Mouse (Mus musculus) B cell, adult 67 days (primary cell): ENCODE results near the gene Paxx. TPM values are rescaled to one million over a fixed set of nuclear protein-coding genes. Genes with fewer than 3 reads are reported as not detected.

Source experiments
- total RNA-seq, 2 experiments: library from RNA; stranded (reverse); gene quantifications; 4 replicates each; pipeline ENCODE4 v1.2.4; 2023

Gene Paxx
- 10 to 100 TPM; 90.9 to 100.0 TPM for total RNA-seq

GRCm38 (mm10) chr2:25460551-25461309 is at the start of gene Paxx:
TSS of gene Paxx (minus strand) at chr2:25461094.

GRCm38 (mm10) chr2:25501593-25502486 is 40.9 kb upstream of the Paxx start, which contains the start of gene C8g:
TSS of gene C8g (minus strand) at chr2:25501719.

GRCm38 (mm10) chr2:25500576-25501405 is 39.9 kb upstream of the Paxx start, which contains the start of gene Fbxw5:
TSS of gene Fbxw5 (plus strand) at chr2:25500750.

GRCm38 (mm10) chr2:25493476-25493961 is 32.6 kb upstream of the Paxx start, which contains the start of gene Lcn12:
TSS of gene Lcn12 (minus strand) at chr2:25493911.

GRCm38 (mm10) chr2:25469969-25470368 is 9.1 kb upstream of the Paxx start, which contains the start of gene Ptgds:
TSS of gene Ptgds (minus strand) at chr2:25470046.

GRCm38 (mm10) chr2:25456205-25456953 is 4.5 kb downstream of the Paxx start, which contains the start of gene Clic3:
TSS of gene Clic3 (plus strand) at chr2:25456838.

GRCm38 (mm10) chr2:25428442-25429236 is 32.3 kb downstream of the Paxx start, which contains the start of gene Abca2:
TSS of gene Abca2 (plus strand) at chr2:25428703.

GRCm38 (mm10) chr2:25422587-25423410 is 38.1 kb downstream of the Paxx start, which contains the start of gene Fut7:
TSS of gene Fut7 (plus strand) at chr2:25423267.

Other genes with a start within 250 kb of the Paxx start
- 10 to 100 TPM; 96.3 to 98.1 TPM for gene Nelfb, start 249.6 kb downstream of the Paxx start, total RNA-seq
- not detected for gene Stpg3, start 246.5 kb downstream of the Paxx start, total RNA-seq
- gene Fam166a, start 242.3 kb downstream of the Paxx start, total RNA-seq = under 1 TPM in 1 of 2 experiments, not detected in 1; 0.50 TPM
- gene Tubb4b, start 236.4 kb downstream of the Paxx start, total RNA-seq = 100 to 1,000 TPM; 117 to 128 TPM
- gene Slc34a3, start 226.7 kb downstream of the Paxx start, total RNA-seq = not detected
- gene Rnf224, start 224.3 kb downstream of the Paxx start, total RNA-seq = not detected
- gene Rnf208, start 218.8 kb downstream of the Paxx start, total RNA-seq = not detected
- gene Cysrt1, start 218.6 kb downstream of the Paxx start, total RNA-seq = not detected
- gene AL732309.1, start 214.2 kb downstream of the Paxx start, total RNA-seq = 10 to 100 TPM; 10.7 to 11.9 TPM
- gene Tmem203, start 205.7 kb downstream of the Paxx start, total RNA-seq = 10 to 100 TPM; 20.1 to 25.4 TPM
- gene Tprn, start 198.5 kb downstream of the Paxx start, total RNA-seq = 10 to 100 TPM; 15.5 to 20.0 TPM
- 10 to 100 TPM; 43.7 to 44.2 TPM for gene Ssna1, start 188.7 kb downstream of the Paxx start, total RNA-seq
- 100 to 1,000 TPM; 114 to 127 TPM for gene Anapc2, start 188.6 kb downstream of the Paxx start, total RNA-seq
- gene Tmem210, start 172.9 kb downstream of the Paxx start, total RNA-seq = not detected
- gene Lrrc26, start 171.2 kb downstream of the Paxx start, total RNA-seq = not detected
- not detected for gene Grin1, start 141.9 kb downstream of the Paxx start, total RNA-seq
- gene Man1b1, start 128.8 kb downstream of the Paxx start, total RNA-seq = 10 to 100 TPM; 49.9 to 52.4 TPM
- 10 to 100 TPM; 36.0 to 36.9 TPM for gene Dpp7, start 104.7 kb downstream of the Paxx start, total RNA-seq
- gene Uap1l1, start 95.4 kb downstream of the Paxx start, total RNA-seq = 10 to 100 TPM; 25.0 to 27.0 TPM
- 1 to 10 TPM in 1 of 2 experiments, under 1 TPM in 1; 0.44 to 1.0 TPM for gene Sapcd2, start 88.8 kb downstream of the Paxx start, total RNA-seq
- not detected for gene Entpd2, start 65.2 kb downstream of the Paxx start, total RNA-seq
- gene Npdc1, start 61.7 kb downstream of the Paxx start, total RNA-seq = not detected
- not detected for gene Fut7, start 37.8 kb downstream of the Paxx start, total RNA-seq
- gene Abca2, start 32.4 kb downstream of the Paxx start, total RNA-seq = 10 to 100 TPM; 48.1 to 52.4 TPM
- gene Clic3, start 4.3 kb downstream of the Paxx start, total RNA-seq = not detected
- gene Ptgds, start 9.0 kb upstream of the Paxx start, total RNA-seq = not detected
- gene Lcn12, start 32.8 kb upstream of the Paxx start, total RNA-seq = not detected
- gene Fbxw5, start 39.7 kb upstream of the Paxx start, total RNA-seq = 10 to 100 TPM; 72.0 to 74.1 TPM
- gene C8g, start 40.6 kb upstream of the Paxx start, total RNA-seq = under 1 TPM in 1 of 2 experiments, not detected in 1; 0.93 TPM
- gene Traf2, start 85.8 kb upstream of the Paxx start, total RNA-seq = 10 to 100 TPM; 59.2 to 66.5 TPM
- gene Edf1, start 96.8 kb upstream of the Paxx start, total RNA-seq = 100 to 1,000 TPM; 109 to 136 TPM
- gene Mamdc4, start 113.8 kb upstream of the Paxx start, total RNA-seq = 1 to 10 TPM; 1.2 to 3.0 TPM
- gene Phpt1, start 114.1 kb upstream of the Paxx start, total RNA-seq = 10 to 100 TPM; 18.3 to 19.3 TPM
- gene Ajm1, start 120.7 kb upstream of the Paxx start, total RNA-seq = under 1 TPM in 1 of 2 experiments, not detected in 1; 0.15 TPM
- 100 to 1,000 TPM; 100 to 112 TPM for gene Rabl6, start 147.4 kb upstream of the Paxx start, total RNA-seq
- gene Ccdc183, start 156.6 kb upstream of the Paxx start, total RNA-seq = not detected
- 1 to 10 TPM in 1 of 2 experiments, not detected in 1; 1.5 TPM for gene Tmem141, start 160.9 kb upstream of the Paxx start, total RNA-seq
- gene Fcna, start 166.9 kb upstream of the Paxx start, total RNA-seq = 1 to 10 TPM in 1 of 2 experiments, under 1 TPM in 1; 0.68 to 5.9 TPM
- gene Lcn8, start 192.0 kb upstream of the Paxx start, total RNA-seq = not detected
- not detected for gene Lcn5, start 196.9 kb upstream of the Paxx start, total RNA-seq
- gene Lcn6, start 215.7 kb upstream of the Paxx start, total RNA-seq = not detected
- gene Lcn10, start 221.6 kb upstream of the Paxx start, total RNA-seq = not detected
- gene Obp2a, start 238.9 kb upstream of the Paxx start, total RNA-seq = not detected
- gene Bmyc, start 245.6 kb upstream of the Paxx start, total RNA-seq = 10 to 100 TPM; 24.7 to 28.4 TPM